Mouse (Mus musculus) granulocyte monocyte progenitor cell, adult 5-6 weeks (primary cell): ENCODE measurements around the gene Usp19. TPM values are rescaled to one million over a fixed set of nuclear protein-coding genes. Genes with fewer than 3 reads are reported as not detected.

Source experiments
- ATAC-seq: replicated peaks from 2 replicates; pipeline ENCODE4 v1.8.0; 2016; ENCODE audit warnings: mild to moderate bottlenecking, moderate TSS enrichment, inconsistent platforms; ENCODE audit not compliant: poor library complexity, severe bottlenecking
- total RNA-seq, 2 experiments: library from RNA; stranded (forward) in 1 of 2; stranded (reverse) in 1 of 2; fragments of 200-712, 200-1000 nt in 1 of 2; fragments of >200 nt in 1 of 2; fragmentation: Nextera tagmentation in 1 of 2; gene quantifications; 2 replicates each; pipeline ENCODE4 v1.2.3; 2014 to 2017

Usp19 gene
- total RNA-seq (2014; fragmentation: Nextera tagmentation): 80.9 and 90.2 TPM in 2 replicates
- total RNA-seq (2017): 32.3 and 34.9 TPM in 2 replicates

DNA sequence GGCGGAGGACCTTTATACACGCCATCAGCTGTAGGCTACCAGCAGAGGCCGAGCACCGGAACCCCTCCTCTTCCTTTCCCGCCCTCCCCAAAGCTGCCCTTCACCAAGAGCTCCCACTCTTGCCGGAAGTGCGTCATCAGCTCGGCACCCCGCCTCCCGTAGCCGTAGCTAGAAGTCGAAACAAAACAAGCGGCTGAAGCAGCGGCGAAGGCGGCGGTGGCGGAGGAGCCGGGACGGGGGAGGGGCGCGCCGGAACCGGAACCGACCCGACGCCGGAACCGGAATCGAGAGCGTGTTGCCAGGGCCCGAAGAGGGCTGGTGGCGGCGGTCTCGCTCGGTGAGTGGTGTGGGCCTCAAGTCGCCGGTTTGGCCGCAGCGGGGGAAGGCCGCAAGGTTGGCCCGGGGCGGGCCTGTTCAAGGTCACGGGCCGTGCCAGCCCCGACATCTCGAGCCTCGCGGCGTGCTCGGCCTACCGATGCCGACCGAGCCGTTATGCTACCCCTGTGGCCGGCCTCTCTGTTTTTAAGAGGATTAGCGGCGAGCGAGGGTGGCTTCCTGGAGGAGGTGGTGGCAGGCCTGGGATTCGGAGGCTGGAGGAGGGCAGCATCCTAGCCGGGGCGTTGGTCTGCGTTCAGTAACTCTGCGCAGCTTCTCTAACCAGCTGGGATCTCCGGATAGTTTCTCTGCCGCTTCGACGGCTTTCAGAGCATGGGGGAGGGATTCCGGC is at the start of gene Usp19:
TSS of gene Usp19 (plus strand) at position 44 of the 727 bp plus-strand sequence.
- peak; percentile 81 for ATAC-seq

- ATAC-seq: no peak
Observed at GRCm38 (mm10) chr9:108441236-108441919, 49.0 kb upstream of the Usp19 start.

DNA sequence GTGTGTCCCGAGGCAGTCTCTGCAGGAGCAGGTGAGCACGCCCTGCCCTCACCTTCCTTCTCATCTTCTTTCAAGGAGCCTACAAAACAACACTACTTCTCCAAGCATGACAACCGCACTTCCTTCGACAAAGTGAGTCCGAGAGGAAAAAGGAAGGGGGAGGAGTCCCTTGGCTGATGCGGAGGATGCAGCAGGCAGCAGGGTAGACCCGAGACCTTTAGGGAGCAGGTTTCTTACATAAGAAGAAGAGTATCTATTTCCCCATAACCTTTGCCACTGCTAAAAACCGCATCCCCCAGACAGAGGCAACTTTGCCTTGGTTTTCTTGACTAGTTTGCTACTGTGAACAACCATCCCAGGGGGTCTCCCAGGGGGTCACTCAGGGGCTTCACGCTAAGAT is 45.3 kb upstream of the Usp19 start:
- ATAC-seq: peak; percentile 90

- ATAC-seq: no peak
Observed at GRCm38 (mm10) chr9:108449860-108450259, 40.5 kb upstream of the Usp19 start.

DNA sequence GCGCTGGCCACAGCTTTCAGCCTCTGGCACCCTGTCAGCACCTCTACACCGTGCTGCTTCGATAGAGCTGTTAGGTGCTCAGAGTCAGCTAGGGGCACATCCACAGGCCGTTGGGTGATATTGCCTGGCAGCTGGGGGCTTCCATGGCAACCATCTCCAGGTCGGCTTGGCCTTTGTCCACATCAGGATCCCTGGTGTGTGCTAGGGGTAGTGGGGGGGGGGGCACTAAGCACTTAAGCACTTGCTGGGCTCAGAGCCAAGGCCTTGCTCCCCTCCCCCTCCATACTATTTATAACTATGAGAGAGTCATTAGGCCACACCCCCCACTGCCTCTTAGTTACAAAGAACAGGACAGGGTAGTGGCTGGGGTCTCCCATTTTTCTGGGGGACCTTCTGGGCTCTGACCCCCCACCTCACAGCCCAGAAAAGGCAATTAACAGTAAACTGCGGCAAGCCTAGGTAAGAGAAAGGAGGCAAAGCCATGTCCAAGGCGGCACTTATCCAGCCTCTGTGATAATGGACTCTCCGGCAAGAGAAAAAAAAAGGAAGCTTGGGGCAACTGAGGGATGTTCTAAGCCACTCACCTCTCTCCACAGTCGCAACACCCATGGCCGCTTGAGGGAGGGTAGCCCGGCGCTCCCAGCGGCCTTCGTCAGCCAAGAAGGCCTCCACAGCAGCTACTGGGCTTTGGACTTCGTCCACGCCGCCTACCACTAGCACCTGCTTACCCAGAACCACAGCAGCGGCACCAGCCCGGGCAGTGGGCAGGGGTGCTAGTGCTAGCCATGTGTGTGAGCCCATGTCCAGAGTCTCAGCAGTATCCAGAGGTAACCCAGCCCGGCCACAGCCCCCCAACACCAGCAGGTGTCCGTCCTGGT is 39.9 kb upstream of the Usp19 start:
- no peak for ATAC-seq

- no peak for ATAC-seq
Observed at GRCm38 (mm10) chr9:108451170-108451493, 39.3 kb upstream of the Usp19 start.

DNA sequence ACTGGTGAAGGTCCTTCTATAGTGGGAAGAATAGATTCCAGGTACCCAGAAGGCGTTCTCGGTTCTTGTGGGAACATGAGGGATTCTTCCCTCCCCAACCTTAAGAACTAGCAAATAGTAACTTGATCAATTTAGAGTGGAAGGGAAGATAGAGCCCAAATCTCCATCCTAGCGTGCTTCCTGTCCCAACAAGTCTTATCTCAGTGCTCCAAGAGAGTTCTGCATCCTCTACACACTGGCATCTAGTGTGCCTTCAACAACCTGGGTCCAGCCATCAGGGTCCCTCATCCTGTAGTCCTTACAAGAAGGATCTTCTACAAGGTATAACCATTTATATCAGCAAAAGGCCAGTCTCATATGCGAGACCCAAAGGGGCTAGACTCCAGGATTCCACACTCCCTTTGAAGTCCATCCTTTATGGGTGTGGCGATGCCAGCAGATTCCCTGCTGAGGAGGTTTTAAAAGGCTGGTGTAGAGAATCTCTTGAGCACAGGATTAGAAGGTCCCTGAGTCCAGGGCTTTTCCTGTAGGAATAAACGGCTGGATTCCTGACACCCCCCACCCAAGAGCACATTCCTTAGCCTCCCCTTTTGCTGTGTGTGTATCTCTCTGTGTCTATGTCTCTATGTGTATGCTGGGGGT is 38.8 kb upstream of the Usp19 start:
- ATAC-seq: no peak

- peak; percentile 86 for ATAC-seq
Observed at GRCm38 (mm10) chr9:108452291-108452906, 38.0 kb upstream of the Usp19 start.

- ATAC-seq: peak; percentile 13
Observed at GRCm38 (mm10) chr9:108452911-108453310, 37.5 kb upstream of the Usp19 start.

GRCm38 (mm10) chr9:108453458-108453857 is 36.9 kb upstream of the Usp19 start:
- ATAC-seq: no peak

DNA sequence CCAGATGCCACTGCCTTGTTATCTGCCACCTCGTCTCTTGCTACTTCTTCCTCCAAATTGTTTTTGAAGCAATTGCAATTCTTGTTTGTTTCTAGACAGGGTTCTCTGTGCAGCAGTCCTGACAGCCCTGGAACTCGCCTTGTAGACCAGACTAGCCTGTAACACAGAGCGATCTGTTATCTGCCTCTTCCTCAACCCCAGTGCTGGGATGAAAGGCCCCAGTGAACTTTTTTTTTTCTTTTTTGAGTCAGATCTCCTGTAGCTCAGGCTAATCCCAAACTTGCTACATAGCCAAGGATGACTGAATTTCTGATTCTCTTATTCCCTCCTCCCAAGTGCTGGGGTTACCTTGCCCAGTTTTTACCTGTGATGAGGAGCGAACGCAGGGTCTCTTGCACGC is 36.0 kb upstream of the Usp19 start:
- ATAC-seq: no peak

- ATAC-seq: no peak
Observed at GRCm38 (mm10) chr9:108455747-108456571, 34.4 kb upstream of the Usp19 start.

GRCm38 (mm10) chr9:108456953-108457352 is 33.4 kb upstream of the Usp19 start:
- ATAC-seq: no peak

- peak; percentile 32 for ATAC-seq
Observed at GRCm38 (mm10) chr9:108459939-108460318, 30.5 kb upstream of the Usp19 start.

- peak; percentile 90 for ATAC-seq
Observed at GRCm38 (mm10) chr9:108460319-108461178, 29.9 kb upstream of the Usp19 start, which contains the start of gene Ccdc71. TSS of gene Ccdc71 (plus strand) at chr9:108460527.

- ATAC-seq: no peak
Observed at GRCm38 (mm10) chr9:108461181-108461631, 29.2 kb upstream of the Usp19 start, which contains the start of gene Klhdc8b. TSS of gene Klhdc8b (minus strand) at chr9:108461581.

DNA sequence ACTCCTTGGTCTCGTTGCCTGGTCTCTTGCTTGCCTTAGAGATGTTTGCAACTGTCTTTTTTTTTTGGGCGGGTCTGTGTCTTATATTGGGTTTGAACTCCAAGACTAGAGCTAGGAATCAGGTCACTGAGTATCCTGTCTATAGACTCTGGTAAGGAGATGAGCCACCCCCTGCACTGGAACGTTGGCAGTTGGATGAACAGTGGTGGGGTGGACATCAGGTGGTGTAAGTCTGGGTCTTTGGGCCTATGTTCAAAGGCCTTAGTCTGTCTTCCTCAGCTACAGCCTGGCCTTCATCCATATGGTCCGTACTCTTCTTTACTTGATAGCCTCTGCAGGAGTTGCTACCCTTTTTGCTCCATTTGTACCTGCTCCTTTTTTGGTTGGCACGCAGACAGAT is 28.7 kb upstream of the Usp19 start:
- ATAC-seq: no peak

DNA sequence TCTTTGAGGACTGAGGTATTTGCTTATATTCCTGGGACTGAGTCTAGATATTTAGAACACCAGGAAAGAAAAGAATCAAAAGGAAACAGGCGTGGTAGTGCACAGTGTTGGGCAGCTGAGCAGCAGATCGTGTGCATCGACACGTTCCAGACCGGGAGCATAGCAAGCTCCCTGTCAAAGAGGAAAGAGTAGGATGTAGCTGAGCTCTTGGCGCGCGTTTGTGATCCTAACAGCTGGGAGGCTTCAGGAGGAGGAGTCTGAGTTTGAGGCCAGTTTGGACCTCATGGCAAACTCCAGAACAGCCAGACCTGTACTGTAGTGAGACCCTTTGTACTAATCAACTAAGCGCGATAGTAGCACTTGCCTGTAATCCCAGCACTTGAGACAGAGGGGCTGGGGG is 28.2 kb upstream of the Usp19 start:
- ATAC-seq: no peak
